Mouse (Mus musculus): Measurements from ENCODE around the gene Arpc1a. TPM values are rescaled to one million over a fixed set of nuclear protein-coding genes. Genes with fewer than 3 reads are reported as not detected.

Gene Arpc1a
- polyA plus RNA-seq, 1 experiment from 2014 or later, result 252 TPM

Other genes with a start within 250 kb of the Arpc1a start
- 28.2 and 28.4 TPM in 2 replicates for gene Smurf1, start 118.0 kb upstream of the Arpc1a start, polyA plus RNA-seq (2015; fragmentation: Nextera tagmentation; extraction: Ambion mirVana)
- not detected in 2 replicates for gene Gm4871, start 51.1 kb upstream of the Arpc1a start, polyA plus RNA-seq (2015; fragmentation: Nextera tagmentation; extraction: Ambion mirVana)
- not detected in 2 replicates for gene 1700018F24Rik, start 40.8 kb upstream of the Arpc1a start, polyA plus RNA-seq (2015; fragmentation: Nextera tagmentation; extraction: Ambion mirVana)
- not detected in 2 replicates for gene Kpna7, start 200 bp downstream of the Arpc1a start, polyA plus RNA-seq (2015; fragmentation: Nextera tagmentation; extraction: Ambion mirVana)
- 81.4 TPM in 2 replicates for gene Arpc1b, start 30.4 kb downstream of the Arpc1a start, polyA plus RNA-seq (2015; fragmentation: Nextera tagmentation; extraction: Ambion mirVana)
- gene Pdap1, start 56.4 kb downstream of the Arpc1a start, polyA plus RNA-seq (2015; fragmentation: Nextera tagmentation; extraction: Ambion mirVana), result 136 and 140 TPM in 2 replicates
- gene Bud31, start 56.5 kb downstream of the Arpc1a start, polyA plus RNA-seq (2015; fragmentation: Nextera tagmentation; extraction: Ambion mirVana), result 213 and 218 TPM in 2 replicates
- 20.9 and 22.4 TPM in 2 replicates for gene Ptcd1, start 83.3 kb downstream of the Arpc1a start, polyA plus RNA-seq (2015; fragmentation: Nextera tagmentation; extraction: Ambion mirVana)
- gene Cpsf4, start 83.4 kb downstream of the Arpc1a start, polyA plus RNA-seq (2015; fragmentation: Nextera tagmentation; extraction: Ambion mirVana), result 52.3 and 53.4 TPM in 2 replicates
- 693 and 710 TPM in 2 replicates for gene Atp5j2, start 108.2 kb downstream of the Arpc1a start, polyA plus RNA-seq (2015; fragmentation: Nextera tagmentation; extraction: Ambion mirVana)
- 13.6 and 15.6 TPM in 2 replicates for gene Zkscan14, start 118.0 kb downstream of the Arpc1a start, polyA plus RNA-seq (2015; fragmentation: Nextera tagmentation; extraction: Ambion mirVana)
- gene Zkscan5, start 120.7 kb downstream of the Arpc1a start, polyA plus RNA-seq (2015; fragmentation: Nextera tagmentation; extraction: Ambion mirVana), result 14.8 and 17.1 TPM in 2 replicates
- 34.6 and 38.3 TPM in 2 replicates for gene Zfp655, start 147.9 kb downstream of the Arpc1a start, polyA plus RNA-seq (2015; fragmentation: Nextera tagmentation; extraction: Ambion mirVana)
- gene Zscan25, start 196.7 kb downstream of the Arpc1a start, polyA plus RNA-seq (2015; fragmentation: Nextera tagmentation; extraction: Ambion mirVana), result 0.74 and 1.0 TPM in 2 replicates

Data from hindbrain, embryonic 13.5 days (tissue).